Mouse (Mus musculus): ENCODE measurements around the gene Hmga2. TPM values are rescaled to one million over a fixed set of nuclear protein-coding genes. Genes with fewer than 3 reads are reported as not detected.

The Hmga2 gene
- total RNA-seq (2015; ENCODE audit: low replicate concordance) (not detected in 2 replicates), total RNA-seq (2017; ENCODE audit: low replicate concordance) (0.14 TPM in 1 of 2 replicates, not detected in the other)

DNA sequence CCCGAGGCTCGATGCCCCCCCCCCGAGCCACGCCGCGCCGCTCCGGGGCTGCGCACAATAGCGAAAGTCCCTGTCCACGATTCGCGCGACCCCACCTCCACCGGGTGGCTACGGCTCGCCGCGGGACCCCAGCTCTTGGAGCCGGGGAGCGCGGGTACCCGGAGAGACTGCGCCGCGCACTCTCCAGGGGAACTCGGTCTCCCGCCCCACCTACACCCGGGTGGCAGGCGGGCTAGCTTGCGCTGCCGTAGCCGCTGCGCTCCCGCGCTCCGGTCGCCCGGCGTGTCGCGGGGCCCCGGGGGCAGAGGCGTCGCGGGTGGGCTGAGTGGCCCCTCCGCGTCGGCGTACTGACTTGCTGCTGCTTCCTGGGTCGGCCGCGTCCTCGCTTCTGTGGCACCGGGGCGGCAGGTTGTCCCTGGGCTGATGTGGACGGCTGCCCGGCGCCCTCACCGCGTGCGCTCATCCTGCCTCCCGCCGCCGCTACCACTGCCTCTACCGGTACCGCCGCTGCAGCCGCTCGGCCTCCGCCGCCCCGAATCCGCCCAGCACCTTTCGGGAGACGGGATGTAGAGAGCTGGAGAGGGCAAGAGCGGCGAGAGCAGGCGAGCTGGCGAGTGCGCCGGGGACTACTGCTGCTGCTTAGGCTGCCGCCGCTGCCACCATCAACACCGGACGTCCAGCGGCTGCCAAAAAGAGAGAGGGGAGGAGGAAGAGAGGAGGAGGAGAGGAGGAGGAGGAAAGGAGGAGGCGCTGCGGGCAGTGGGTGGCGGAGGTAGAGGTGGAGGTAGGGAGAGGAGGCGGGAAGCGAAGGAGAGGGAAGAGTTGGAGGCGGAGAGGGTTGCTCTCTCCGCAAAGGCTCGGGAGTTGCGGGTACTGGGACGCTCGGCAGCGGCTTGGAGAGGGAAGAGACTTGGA lies at the start of gene Hmga2:
Hmga2 (minus strand) TSS at position 869 of the 915 bp plus-strand sequence.
- ATAC-seq (replicated peaks; ENCODE audit: low FRiP score, poor library complexity, severe bottlenecking), result no peak

DNA sequence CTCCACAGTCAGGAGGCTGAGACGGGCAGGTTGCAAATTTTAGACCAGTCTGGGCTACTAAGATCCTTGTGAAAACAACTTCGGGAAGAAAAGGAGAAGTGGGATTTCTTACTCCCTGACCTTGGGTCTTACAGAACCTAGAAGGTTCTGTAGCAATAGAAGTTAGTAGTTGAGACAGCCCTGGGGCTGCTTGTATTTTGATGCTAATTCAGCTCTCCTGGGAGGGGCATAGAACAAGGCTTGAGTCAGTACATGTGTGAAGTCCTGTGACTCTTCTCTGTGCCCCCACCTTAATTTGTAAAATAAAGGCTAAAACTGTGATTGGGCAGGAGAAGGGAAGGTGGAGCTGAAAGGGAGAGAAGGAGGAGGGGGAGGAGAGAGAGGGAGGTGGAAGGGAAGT lies 46.7 kb upstream of the Hmga2 start:
- no peak for ATAC-seq (replicated peaks; ENCODE audit: low FRiP score, poor library complexity, severe bottlenecking)

DNA sequence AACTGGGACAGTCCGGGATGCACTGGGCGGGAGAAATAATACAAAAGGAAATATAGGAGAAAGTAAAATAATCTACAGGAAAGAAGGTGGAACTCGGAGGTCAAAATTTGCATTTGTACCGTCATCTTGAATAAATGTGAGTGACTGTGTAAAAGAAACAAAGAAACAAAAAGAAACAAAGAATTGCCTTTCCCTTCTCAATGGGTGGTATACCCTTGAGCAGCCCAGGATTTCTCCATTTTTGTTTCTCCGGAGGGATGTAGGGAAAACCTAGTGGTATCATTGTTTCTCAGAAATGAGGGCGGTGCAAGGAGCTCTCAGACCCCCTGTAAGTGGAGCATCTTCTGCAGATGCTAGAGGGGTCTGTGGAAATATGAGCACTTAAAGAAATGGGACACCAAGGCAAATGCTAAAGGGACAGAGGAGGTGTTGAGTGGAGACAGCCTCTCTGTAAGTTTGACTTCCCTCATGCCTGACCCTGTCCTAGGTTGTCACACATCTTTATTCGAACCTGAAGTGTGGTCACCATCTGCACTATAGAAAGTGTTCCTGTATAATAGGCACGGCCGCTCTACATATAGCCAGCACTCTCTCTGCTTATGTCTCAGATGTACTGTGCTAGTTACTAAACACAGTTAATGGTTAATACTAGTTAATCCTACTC lies 45.8 kb upstream of the Hmga2 start:
- no peak for ATAC-seq (replicated peaks; ENCODE audit: low FRiP score, poor library complexity, severe bottlenecking)

DNA sequence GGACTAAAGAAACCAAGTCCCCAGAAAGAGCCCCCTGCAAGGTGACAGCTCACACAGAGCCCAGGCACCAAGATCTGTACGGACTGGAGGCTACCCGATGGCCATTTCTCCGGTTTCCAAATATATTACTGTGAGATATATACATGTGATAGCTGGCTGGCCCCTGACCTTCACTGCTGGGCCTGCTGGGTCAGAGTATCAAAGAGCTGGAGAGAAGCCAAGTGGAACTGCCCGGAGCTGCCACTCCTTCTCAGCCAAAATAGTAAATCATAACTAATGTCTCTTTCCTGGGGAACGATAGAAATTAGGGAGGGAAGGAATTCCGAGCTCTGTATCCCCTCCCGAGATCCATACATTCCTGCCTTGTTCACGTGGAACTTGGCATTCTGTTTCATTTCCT lies 40.0 kb upstream of the Hmga2 start:
- ATAC-seq (replicated peaks; ENCODE audit: low FRiP score, poor library complexity, severe bottlenecking), result no peak

DNA sequence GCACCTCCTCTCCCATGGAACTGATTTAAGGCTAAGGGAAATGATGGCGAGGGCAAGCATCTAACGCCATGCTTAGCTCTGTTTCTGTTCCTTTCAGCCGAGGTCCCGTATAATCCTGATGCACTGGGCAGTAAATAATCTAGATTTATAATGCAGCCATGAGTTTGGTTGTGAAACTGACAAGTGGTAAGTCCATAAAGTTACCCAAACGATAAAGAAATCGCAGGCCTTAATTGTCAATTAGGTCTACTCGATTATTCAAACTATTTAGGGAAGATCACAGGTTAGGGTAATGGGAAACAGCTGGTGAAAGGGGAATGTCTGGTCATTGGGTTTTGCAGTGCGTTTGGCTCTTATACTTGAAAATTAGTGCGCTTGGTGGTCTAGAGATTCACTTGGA lies 37.5 kb upstream of the Hmga2 start:
- no peak for ATAC-seq (replicated peaks; ENCODE audit: low FRiP score, poor library complexity, severe bottlenecking)

DNA sequence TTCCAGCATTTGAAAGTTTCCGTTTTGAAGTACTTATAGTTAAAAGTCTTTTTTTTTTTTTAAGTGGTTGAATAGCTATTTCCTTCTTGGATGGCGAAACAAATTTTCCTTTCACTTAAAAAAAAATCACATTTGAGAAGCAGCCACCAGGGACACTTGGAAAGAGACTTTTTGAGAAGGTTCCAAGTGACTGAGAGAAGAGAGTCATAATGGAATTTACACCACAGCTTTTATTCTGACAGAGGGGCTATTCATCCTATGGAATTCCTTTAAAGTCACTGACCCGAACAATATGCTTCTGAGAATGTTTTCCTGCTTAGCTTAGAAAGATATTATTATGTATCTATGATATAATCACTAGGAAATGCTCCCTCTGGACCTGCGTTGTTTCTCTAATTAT lies 36.7 kb upstream of the Hmga2 start:
- no peak for ATAC-seq (replicated peaks; ENCODE audit: low FRiP score, poor library complexity, severe bottlenecking)

DNA sequence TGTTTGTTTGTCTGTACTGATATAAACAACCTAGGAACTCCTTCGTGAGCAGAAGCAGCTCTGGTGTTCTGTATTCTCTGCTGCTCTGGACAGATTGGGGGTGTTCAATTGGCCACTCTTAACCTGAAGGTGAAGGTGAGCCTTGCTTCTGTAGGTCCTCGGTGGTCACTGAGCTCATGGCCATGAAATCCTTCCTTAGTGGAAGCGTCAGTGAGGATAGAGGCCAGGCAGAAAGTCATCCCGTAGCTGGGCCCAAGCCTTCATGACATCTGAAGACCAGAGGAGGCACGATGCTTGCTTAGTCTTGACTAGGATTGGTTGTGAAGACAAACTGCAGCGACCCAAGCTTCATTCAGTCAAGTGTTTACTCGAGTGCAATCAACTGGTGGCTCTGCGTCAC lies 35.9 kb upstream of the Hmga2 start:
- no peak for ATAC-seq (replicated peaks; ENCODE audit: low FRiP score, poor library complexity, severe bottlenecking)

DNA sequence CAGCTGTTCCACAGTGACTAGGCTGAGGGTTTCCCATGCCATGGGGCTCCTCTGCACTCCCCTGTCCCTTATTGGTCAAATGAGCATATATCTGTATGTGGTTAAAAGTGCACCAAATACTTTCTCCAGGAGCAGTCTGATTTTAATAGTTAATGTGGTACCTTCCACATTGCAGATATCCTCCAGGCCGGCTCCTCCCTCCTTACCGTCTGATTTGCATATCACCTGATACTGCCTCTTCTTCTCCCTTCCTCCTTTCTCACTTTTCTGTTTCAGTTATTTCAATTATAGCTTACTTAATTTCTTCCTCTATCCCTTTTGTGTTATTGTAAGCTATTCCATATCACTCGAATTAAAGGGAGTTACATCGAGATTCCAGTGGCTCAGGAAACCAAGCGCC lies 27.7 kb upstream of the Hmga2 start:
- ATAC-seq (replicated peaks; ENCODE audit: low FRiP score, poor library complexity, severe bottlenecking), result no peak

DNA sequence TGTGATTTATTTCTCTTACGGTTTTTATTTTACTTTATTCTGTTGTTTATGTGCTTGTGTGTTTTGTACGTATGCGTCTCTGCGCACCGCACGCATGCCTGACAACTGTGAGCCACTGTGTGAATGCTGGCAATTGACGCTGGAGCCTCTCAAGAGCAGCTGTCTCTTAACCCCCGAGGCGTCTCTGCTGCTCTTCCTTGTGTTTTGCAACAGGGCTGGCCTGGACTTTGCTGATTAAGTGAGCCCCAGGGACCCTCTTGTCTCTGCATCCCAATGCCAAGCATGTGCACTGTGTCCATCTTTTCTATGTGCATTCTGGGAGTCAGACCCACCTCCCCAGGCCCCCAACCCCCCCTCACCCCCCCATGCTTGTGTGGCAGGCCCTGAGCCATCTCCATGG lies 24.5 kb upstream of the Hmga2 start:
- ATAC-seq (replicated peaks; ENCODE audit: low FRiP score, poor library complexity, severe bottlenecking), result no peak

DNA sequence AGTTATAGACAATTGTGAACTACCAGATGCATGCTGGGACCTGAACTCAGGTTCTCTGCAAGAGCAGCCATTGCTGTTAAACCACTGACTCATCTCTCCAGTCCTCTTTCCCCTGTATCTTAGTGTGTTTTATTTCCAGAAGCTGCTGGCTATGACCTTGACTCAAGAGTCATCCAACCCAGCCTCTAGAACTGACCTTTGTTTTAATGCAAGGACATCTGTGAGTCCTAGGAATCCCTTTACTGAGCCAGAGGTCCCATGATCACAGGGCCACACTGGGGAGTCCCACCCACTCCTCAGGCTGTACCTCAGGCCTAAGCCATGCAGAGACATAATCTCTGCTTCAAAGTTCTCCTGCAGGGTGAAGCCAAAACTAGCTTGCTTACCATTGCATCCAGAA lies 21.8 kb upstream of the Hmga2 start:
- no peak for ATAC-seq (replicated peaks; ENCODE audit: low FRiP score, poor library complexity, severe bottlenecking)

DNA sequence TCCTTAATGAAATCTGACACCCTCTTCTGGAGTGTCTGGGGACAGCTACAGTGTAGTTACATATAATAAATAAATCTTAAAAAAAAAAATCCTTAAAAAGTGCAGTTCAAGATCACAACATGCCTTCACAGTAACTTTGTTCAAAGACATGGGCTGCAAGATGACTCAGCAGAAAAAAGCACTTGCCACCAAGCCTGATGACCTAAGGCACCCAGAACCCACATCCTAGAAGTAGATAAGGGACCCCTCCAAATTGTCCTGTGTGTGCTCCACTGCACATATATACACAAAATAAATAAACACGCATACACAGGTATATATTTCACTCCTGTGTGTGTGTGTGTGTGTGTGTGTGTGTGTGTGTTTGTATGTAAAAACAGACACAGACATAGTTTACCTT lies 18.4 kb upstream of the Hmga2 start:
- ATAC-seq (replicated peaks; ENCODE audit: low FRiP score, poor library complexity, severe bottlenecking), result no peak

DNA sequence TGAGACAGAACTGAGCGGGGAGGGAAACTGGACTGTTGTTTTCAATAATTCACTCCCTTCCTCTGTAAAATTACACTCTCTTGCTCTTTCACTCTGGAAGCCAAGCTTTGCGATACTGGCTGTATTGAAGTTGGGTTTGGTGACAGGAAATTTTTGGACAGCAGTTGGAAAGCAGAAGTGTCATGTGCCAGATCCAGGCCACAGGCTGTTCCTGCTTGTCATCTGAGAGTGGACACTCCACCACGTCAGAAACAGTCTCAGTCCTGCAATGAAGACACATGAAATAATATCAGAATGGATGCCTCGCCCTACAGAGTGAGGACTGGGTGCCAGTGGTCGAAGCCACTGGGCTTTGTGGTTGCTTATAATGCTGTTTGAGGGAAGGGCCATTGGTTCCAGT lies 15.2 kb upstream of the Hmga2 start:
- no peak for ATAC-seq (replicated peaks; ENCODE audit: low FRiP score, poor library complexity, severe bottlenecking)

DNA sequence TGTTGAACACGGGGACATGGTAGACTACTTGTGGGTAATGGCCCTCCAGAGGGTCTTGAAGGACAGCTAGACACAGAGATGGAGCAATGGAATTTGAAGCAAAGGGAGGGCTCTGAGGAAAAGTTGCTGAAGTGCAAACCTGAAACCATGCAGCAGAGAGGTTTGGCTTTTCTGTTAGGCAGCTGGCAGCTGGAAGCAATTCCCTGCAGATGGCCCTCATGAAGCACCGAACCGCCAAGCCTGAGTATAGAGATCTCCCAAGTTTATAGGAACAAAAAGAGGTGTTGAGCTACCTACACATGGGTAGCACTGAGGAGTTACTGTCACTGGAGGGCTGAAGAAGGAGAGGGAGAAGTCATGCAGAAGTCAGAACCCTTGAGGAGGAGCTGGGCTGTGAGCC lies 13.3 kb upstream of the Hmga2 start:
- no peak for ATAC-seq (replicated peaks; ENCODE audit: low FRiP score, poor library complexity, severe bottlenecking)

DNA sequence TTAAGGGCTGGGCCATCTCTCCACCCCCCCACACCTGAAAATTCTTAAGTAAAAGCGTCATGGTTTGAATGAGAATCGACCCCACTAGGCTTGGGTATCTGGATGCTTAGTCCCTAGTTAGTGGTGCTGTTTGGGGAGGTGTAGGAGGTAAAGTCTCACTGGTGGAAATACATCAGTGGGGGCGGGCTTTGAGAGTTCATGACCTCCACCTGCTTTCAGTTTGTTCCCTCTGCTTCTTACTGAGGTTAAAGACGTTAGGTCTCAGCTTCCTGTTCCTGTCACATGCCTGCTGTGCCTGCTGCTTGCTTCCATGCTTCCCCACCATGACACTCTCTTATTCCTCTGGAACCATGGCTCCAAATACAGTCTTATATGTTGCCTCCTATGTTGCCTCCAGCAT lies 12.3 kb upstream of the Hmga2 start:
- no peak for ATAC-seq (replicated peaks; ENCODE audit: low FRiP score, poor library complexity, severe bottlenecking)

DNA sequence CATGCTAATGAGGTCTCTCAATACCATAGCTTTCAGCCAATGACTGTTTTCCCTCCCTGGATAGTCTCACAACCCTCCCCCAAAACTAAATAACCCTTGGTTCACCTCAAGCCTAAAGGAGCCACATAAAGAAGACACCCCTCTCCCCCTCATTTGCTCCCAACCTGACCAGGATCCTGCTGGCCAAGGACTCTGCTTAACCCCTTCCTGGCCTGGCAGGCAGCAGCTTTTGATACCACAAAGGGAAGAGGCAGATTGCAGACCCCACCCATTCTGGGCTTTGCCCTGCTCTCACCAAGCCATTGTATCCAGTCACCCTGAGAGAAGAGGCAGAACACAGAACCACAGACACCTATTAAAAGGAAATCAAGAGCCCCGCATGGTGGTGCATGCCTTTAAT lies 11.6 kb upstream of the Hmga2 start:
- ATAC-seq (replicated peaks; ENCODE audit: low FRiP score, poor library complexity, severe bottlenecking), result no peak

DNA sequence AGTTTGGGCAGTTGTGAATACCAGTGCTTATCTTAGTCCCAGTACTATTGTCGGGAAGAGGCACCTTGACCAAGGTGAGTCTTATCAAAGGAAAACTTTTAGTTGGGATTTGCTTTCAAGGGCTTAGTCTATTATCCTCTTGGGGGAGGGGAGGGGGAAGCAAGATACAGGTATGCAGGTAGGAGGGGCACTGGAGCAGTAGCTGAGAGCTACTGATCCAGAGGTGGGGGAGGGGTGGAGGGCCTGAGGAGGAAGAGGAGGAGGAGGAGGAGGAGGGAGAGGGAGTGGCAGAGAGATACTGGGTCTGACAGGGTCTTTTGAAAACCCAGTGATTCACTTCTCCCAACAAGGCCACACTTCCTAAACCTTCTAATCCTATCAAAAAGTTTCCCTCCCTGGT lies 9.2 kb upstream of the Hmga2 start:
- ATAC-seq (replicated peaks; ENCODE audit: low FRiP score, poor library complexity, severe bottlenecking), result no peak

DNA sequence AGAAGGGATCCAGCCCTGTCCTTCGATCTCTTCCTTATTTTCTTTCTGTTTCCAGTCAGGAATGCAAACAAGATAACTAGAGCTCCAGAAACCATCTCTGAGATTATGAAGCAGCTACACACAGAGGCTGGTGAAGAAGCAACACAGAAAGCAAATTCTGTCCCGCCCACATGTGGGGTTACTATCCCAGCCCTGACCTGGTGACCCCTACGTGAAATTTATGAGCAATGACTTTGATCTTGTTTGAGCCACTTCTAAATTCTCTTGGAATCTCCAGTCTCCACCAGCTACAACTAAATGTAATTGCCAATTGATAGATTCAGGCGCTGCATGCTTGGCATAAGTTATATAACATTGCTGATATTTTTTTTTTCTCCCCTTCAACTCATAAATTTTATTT lies 7.9 kb upstream of the Hmga2 start:
- no peak for ATAC-seq (replicated peaks; ENCODE audit: low FRiP score, poor library complexity, severe bottlenecking)

DNA sequence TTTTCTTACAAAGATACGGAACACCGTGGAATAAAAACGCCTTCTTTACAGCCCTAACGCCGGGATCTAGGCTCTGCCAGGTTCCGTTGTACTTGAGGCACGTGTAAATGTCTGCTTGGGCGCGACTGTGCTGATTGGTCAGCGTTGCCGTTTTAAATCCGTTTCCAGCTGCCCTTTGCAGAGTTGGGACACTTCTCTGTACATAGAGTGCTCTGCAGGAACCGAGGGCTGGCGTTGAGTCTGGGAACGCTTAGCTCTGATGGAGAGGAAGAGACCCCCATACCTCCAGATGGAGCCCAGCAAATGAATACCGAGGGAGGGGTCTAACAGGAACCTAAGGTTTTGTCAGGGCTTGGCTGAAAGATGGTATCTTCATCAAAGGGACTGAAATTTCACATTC lies 1.9 kb upstream of the Hmga2 start:
- ATAC-seq (replicated peaks; ENCODE audit: low FRiP score, poor library complexity, severe bottlenecking), result no peak

DNA sequence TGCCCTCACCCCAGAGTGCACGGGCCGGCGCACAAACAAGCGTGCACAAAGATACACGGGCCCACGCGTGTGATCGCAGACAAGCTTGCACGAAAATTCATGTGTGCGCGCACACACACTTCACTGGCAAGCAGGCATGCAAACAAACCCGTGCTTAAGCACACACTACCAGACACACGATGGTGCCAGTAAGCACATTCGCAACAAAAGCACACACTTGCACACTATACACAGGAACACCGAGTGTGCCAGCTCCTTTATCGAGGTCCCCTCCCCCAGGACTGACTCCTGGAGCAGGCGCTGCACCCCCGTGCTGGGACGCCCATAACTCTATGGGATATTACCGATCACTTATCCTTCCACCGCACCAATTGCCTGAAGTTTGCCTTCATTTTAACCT lies 1.2 kb upstream of the Hmga2 start:
- ATAC-seq (replicated peaks; ENCODE audit: low FRiP score, poor library complexity, severe bottlenecking), result no peak

DNA sequence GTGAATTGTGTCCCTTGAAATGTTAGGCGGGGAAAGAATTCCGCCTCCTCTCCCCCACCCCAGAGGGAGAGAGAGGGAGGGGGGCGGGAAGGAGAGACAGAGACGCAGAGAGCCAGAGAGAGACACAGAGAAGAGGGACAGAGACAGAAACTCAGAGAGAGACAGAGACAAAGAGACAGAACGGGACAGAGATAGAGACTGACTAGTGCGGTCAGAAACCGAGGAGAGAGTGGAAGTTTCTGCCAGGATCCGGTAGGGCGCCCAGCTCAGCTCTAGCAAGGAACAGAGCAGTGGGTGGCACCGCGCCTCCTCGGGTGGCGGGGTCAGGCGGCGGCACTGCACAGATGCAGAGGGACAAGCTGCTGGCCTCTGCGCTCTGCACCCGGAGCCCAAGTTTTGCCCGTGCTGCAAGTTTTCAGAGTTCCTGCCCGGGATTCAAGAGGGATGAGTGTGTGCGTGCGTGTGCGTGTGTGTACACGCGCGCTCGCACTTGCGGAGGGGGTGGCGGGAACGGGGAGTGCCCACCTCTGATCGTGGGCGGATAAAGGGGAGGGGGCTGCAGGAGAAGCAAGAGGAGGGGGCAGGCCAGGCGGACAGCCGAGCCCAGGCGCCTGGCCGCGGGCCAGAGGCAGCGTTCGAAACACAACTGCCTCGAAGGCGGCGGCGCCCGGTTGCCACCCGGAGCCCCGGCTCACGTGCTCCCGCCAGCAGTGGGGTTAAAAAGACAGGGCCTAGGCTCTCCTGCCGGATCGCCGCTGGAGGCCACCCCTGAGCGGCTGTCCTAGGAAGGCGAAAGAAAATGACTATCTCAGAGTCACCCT lies 457 bp upstream of the Hmga2 start:
- ATAC-seq (replicated peaks; ENCODE audit: low FRiP score, poor library complexity, severe bottlenecking), result no peak

Data from erythroblast, adult 5-6 weeks (primary cell).